Mouse (Mus musculus): ENCODE data around the gene 9930111J21Rik2.

DNA sequence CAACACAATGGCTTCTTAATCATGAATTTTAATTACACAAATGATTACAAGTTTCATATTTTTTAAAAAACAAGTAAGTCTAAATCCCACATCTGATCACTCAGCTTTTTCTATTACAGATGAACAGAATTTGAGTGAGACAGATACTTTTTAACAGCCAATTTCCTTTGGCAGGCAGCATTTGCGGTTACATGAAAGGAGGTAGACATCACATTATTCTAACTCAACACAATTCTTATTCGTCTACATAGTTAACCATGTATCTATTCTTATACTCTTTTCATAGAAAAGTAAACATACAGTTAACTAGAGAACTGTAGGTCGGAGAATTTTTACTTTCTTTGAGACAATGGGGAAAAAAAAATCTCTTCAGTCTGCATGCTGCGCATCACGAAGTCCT, 39.5 kb upstream of the 9930111J21Rik2 start:
- TF ChIP-seq CTCF (IDR thresholded peaks at IDR 0.05; ENCODE audit: low read depth) (no peak), EP300 (IDR thresholded peaks at IDR 0.05; ENCODE audit: low read depth) (no peak)
